Mouse (Mus musculus): ENCODE measurements around the gene Cfap97.

DNA sequence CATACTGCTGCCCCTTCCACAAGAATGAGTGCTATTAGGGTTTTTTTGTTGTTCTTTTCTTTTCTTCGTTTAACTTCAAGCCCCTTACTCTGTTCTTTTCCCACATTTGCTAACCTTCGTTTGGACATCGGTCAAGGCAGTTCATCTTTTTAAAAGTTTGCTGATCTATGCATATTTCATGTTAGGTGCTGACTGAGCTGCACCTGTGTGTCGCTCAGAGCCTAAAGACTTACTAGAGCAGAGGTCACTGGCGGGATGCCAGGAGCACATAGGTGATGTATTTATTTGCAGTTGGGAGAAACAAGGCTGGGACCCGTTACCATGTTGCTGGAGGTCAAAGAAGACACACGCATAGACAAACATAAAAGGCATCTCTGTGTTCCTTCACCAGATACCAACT lies 60.6 kb downstream of the Cfap97 start:
- TF ChIP-seq CTCF (IDR thresholded peaks at IDR 0.05; ENCODE audit: low read depth, low read length) (no peak), POLR2A (IDR thresholded peaks at IDR 0.05; ENCODE audit: insufficient read depth, low read length) (no peak)

Data from ES-Bruce4 (cell line).